Mouse (Mus musculus) urinary bladder, postnatal 36 days (tissue): ENCODE results near the gene Pigp.
A peak's percentile ranks its signal among the peaks of the same experiment; 100 is the strongest.

Experiments used
- DNase-seq, 2 experiments: peaks; one replicate each; pipeline ENCODE4 v3.0.0; 2022; ENCODE audit warnings: low spot score in 2 of 2, mixed read lengths in 1 of 2

Pigp gene

GRCm38 (mm10) chr16:94371301-94371931, at the start of gene Pigp:
TSS of gene Pigp (minus strand) at chr16:94371842.
- peak; percentile 36 to 59 for DNase-seq

GRCm38 (mm10) chr16:94420498-94420897, 48.9 kb upstream of the Pigp start:
- DNase-seq: no peak

GRCm38 (mm10) chr16:94414151-94414550, 42.5 kb upstream of the Pigp start:
- no peak for DNase-seq

- no peak for DNase-seq
Observed at GRCm38 (mm10) chr16:94412760-94413159, 41.1 kb upstream of the Pigp start.

- no peak for DNase-seq
Observed at GRCm38 (mm10) chr16:94412198-94412597, 40.6 kb upstream of the Pigp start.

- DNase-seq: no peak
Observed at GRCm38 (mm10) chr16:94411287-94411686, 39.6 kb upstream of the Pigp start.

GRCm38 (mm10) chr16:94402185-94402584, 30.5 kb upstream of the Pigp start:
- DNase-seq: peak in 1 of 2 experiments; percentile 20

- no peak for DNase-seq
Observed at GRCm38 (mm10) chr16:94401636-94402035, 30.0 kb upstream of the Pigp start.

GRCm38 (mm10) chr16:94399141-94399540, 27.5 kb upstream of the Pigp start:
- no peak for DNase-seq

GRCm38 (mm10) chr16:94396641-94397040, 25.0 kb upstream of the Pigp start:
- DNase-seq: no peak

GRCm38 (mm10) chr16:94395051-94395450, 23.4 kb upstream of the Pigp start:
- DNase-seq: no peak

GRCm38 (mm10) chr16:94392299-94392698, 20.7 kb upstream of the Pigp start:
- no peak for DNase-seq

- DNase-seq: no peak
Observed at GRCm38 (mm10) chr16:94387690-94388089, 16.0 kb upstream of the Pigp start.

- no peak for DNase-seq
Observed at GRCm38 (mm10) chr16:94383277-94383676, 11.6 kb upstream of the Pigp start.

GRCm38 (mm10) chr16:94379386-94379785, 7.7 kb upstream of the Pigp start:
- DNase-seq: no peak

- DNase-seq: peak; percentile 72
Observed at GRCm38 (mm10) chr16:94370915-94371300, 734 bp downstream of the Pigp start.

- peak; percentile 82 to 90 for DNase-seq
Observed at GRCm38 (mm10) chr16:94370173-94370914, 1.3 kb downstream of the Pigp start, which contains the start of gene Ttc3. TSS of gene Ttc3 (plus strand) at chr16:94370618.

- no peak for DNase-seq
Observed at GRCm38 (mm10) chr16:94369596-94370172, 2.0 kb downstream of the Pigp start.

- no peak for DNase-seq
Observed at GRCm38 (mm10) chr16:94365435-94365834, 6.2 kb downstream of the Pigp start.

- DNase-seq: no peak
Observed at GRCm38 (mm10) chr16:94363814-94364213, 7.8 kb downstream of the Pigp start.

GRCm38 (mm10) chr16:94362174-94362873, 9.3 kb downstream of the Pigp start:
- DNase-seq: peak; percentile 38 to 55
